Mouse (Mus musculus) spleen, postnatal 14 days (tissue): ENCODE data around the gene Vmn2r86.
"Not testable (repeated sequence)": the region's sequence is repeated elsewhere in the genome, so short reads cannot be mapped to it uniquely, and the experiment has no call there.

ENCODE experiments used
- DNase-seq, 2 experiments: peaks; one replicate each; pipeline ENCODE4 v3.0.0; 2021 to 2022; ENCODE audit warnings: low spot score in 2 of 2

The Vmn2r86 gene

GRCm38 (mm10) chr10:130455950-130456349 lies at the start of gene Vmn2r86:
Gene Vmn2r86 (minus strand): TSS chr10:130456050.
- DNase-seq: not testable (repeated sequence)

DNA sequence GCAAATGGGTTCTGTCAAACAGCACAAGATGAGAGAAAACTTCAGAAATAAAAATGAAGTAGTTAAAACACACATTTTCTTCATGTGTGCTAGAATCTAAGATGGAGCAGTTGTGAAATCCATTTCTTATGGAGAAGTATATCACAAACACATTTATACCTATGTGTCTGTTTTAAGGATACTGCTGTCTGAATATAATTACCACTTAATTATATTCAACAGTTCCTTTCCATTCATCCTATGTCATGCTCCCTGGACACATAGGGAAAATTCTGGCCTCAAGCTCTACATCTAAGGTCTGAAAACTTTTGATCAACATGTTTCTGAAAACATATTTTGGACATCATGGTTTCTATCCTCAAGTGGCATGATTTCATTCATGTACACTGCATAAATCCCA lies 41.4 kb upstream of the Vmn2r86 start, which contains the start of gene Vmn2r87:
Gene Vmn2r87, minus strand, starts transcription at position 101 of the 400 bp plus-strand sequence.
- DNase-seq: no peak

GRCm38 (mm10) chr10:130470311-130470760 lies 14.5 kb upstream of the Vmn2r86 start:
- no peak for DNase-seq

DNA sequence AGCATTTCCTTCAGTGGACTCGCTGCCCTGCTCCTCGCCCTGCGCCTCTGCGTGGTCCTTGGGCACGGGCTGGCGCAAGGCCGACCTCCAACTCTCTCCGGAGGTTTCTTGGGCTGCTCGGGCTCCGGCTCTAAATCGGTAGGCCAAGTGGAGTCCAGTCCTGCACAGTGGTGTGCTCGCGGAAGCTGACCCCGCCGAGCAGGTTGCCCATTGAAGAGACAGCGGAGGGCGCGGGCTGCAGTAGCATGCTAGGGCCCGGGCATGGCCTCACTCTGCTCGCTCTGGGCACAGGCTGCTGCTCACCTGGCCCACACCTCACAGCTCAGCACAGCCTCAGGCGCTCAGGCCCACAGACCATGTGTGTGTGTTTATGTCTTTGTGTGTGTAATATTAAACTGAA lies 11.1 kb downstream of the Vmn2r86 start:
- DNase-seq: no peak

GRCm38 (mm10) chr10:130434185-130434898 lies 21.5 kb downstream of the Vmn2r86 start:
- DNase-seq: not testable (repeated sequence)

GRCm38 (mm10) chr10:130429603-130430002 lies 26.2 kb downstream of the Vmn2r86 start, which contains the start of gene Vmn2r85:
Gene Vmn2r85 (minus strand): TSS chr10:130429703.
- DNase-seq: not testable (repeated sequence)

GRCm38 (mm10) chr10:130422368-130422767 lies 33.5 kb downstream of the Vmn2r86 start:
- not testable (repeated sequence) for DNase-seq

DNA sequence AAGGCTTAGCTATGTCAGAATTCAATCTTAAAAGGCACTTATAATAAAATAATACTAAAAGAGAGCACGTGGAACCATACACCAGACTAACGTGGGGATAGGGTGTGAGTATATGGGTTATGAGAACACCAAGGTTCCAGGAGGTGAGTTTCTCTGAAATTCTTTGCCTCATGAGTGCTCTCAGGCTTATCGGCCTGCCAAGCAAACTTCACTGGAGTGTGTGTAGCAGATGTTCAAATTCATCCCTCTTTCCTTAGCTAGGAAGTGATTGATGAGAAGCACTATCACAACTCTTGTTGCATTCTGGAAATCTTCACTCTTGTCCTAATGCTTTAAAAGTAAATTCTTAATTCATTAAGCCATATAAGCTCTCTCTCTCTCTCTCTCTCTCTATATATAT lies 35.4 kb downstream of the Vmn2r86 start:
- DNase-seq: no peak

GRCm38 (mm10) chr10:130419954-130420353 lies 35.9 kb downstream of the Vmn2r86 start:
- not testable (repeated sequence) for DNase-seq

GRCm38 (mm10) chr10:130416352-130416751 lies 39.5 kb downstream of the Vmn2r86 start:
- not testable (repeated sequence) for DNase-seq

GRCm38 (mm10) chr10:130412167-130412698 lies 43.6 kb downstream of the Vmn2r86 start:
- not testable (repeated sequence) for DNase-seq

DNA sequence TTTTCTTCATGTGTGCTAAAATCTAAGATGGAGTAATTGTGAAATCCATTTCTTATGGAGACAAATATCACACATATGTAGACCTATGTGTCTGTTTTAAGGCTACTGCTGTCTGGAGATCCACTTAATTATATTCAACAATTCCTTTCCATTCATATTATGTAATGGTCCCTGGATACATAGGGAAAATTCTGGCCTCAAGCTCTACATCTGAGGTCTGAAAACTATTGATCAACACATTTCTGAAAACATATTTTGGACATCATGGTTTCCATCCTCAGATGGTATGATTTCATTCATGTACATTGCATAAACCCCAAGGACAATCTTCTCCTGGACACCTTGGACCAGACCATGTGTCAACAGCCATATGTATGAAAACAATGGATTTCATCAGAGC lies 61.6 kb downstream of the Vmn2r86 start, which contains the start of gene Vmn2r84:
Gene Vmn2r84, minus strand, starts transcription at position 101 of the 400 bp plus-strand sequence.
- no peak for DNase-seq
